Comparison of ENCODE assay signal across 28 mouse cellular contexts in the genomic region with DNA sequence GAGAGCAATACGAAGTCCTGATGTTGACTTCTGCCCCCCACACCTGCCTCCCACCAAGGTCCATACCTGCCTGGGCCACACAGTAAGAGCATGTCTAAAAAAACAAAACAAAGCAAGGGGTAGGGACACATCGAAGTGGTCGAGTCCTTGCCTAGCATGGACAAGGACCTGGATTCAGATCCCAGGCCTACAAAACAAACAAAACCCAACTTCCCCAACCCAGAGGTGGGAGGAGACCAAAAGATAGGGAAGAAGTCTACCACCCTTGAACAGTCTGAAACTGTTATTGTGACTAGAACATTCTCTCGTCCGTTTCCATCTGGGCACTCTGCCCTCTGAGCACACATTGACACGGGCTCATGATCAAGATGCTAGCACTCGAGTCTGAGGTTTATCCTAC. TPM values are rescaled to one million over a fixed set of nuclear protein-coding genes. Genes with fewer than 3 reads are reported as not detected.
DNase-seq lines count a peak whose midpoint lies in the region; ATAC-seq and TF ChIP-seq lines count a peak whose summit lies in the region.
"Had no signal": no experiment of that assay in that cellular context is flagged by ENCODE, and none has a peak within 500 bp of the region (broad histone marks: within the 10 kb centered on the region; RNA-seq: fewer than 3 reads in every experiment).

No protein-coding gene starts in this region.

- DNase-seq in hindbrain, postnatal 0 days (ENCODE audit: low spot score): no peak
- peak; percentile 53 for DNase-seq in testis, postnatal 14 days (ENCODE audit: low spot score)
- no peak for DNase-seq in testis, postnatal 10 days (ENCODE audit: low spot score)
- DNase-seq in MEL (ENCODE audit: low read depth, low spot score) (peak; percentile 69), adipocyte (ENCODE audit: low spot score) (no peak)
- DNase-seq: adrenal gland, adult 8-10 months; adrenal gland, postnatal 14 days; adrenal gland, postnatal 36 days; B cell, adult 2 months; cerebellum, adult 11 months; cerebellum, adult 18-20 months; cerebellum, adult 8-10 months; cerebellum, adult 9-11 months; cerebellum, postnatal 25 days; embryo, embryonic 11 days had no signal

- ATAC-seq in hindbrain, embryonic 15.5 days (ENCODE audit: low FRiP score, low read depth): 0 out of 2 replicates have a peak, but pooled peaks have one; percentile 29
- no peak for ATAC-seq in hindbrain, postnatal 0 days
- no peak for ATAC-seq in cerebellum, adult (ENCODE audit: insufficient number of reproducible peaks, low FRiP score, low TSS enrichment)
- ATAC-seq: CD4-positive, CD25-positive, alpha-beta regulatory T cell, adult 4 months; forebrain, embryonic 14.5 days; forebrain, embryonic 16.5 days had no signal

- no peak for TF ChIP-seq RAD21 in MEL (IDR thresholded peaks at IDR 0.05; ENCODE audit: low read depth, low read length)

- no peak for TF ChIP-seq POLR2A in MEL (IDR thresholded peaks at IDR 0.05; ENCODE audit: control insufficient read depth in 1 of 2, insufficient read depth in 1 of 2, low read depth in 1 of 2, low read length in 2 of 2, poor library complexity in 1 of 2)

- WGBS in hindbrain, embryonic 15.5 days: 91% methylated on average over 7 of the region's 7 CpGs
- WGBS in hindbrain, postnatal 0 days: 81% methylated on average over 7 of the region's 7 CpGs

- H3K79me2 ChIP-seq in MEL (ENCODE audit: control insufficient read depth, insufficient read depth, low read length, poor library complexity): no peaks in the 10 kb centered on the region

- TF ChIP-seq EP300 in MEL (IDR thresholded peaks at IDR 0.05; ENCODE audit: low read depth in 1 of 2, low read length in 2 of 2): 0 out of 4 replicates have a peak, but pooled peaks of 1 of the 2 experiments have one; percentile 13

- no peak overlapping the region for H3K27ac ChIP-seq in hindbrain, embryonic 15.5 days (replicated peaks)
- no peak overlapping the region for H3K27ac ChIP-seq in hindbrain, postnatal 0 days
- peak overlapping the region; percentile 77 for H3K27ac ChIP-seq in MEL (ENCODE audit: control insufficient read depth, low read depth, low read length)
- H3K27ac ChIP-seq: embryonic facial prominence, embryonic 13.5 days; embryonic facial prominence, embryonic 15.5 days; forebrain, embryonic 10.5 days; forebrain, embryonic 12.5 days had no signal

- no peak for TF ChIP-seq CTCF in hindbrain, postnatal 0 days (IDR thresholded peaks at IDR 0.05; ENCODE audit: low read depth)
- TF ChIP-seq CTCF in MEL (IDR thresholded peaks at IDR 0.05 in 2 of 3, conservative IDR thresholded peaks at IDR 0.05 in 1 of 3; ENCODE audit: control insufficient read depth in 1 of 3, insufficient read depth in 1 of 3, low read depth in 2 of 3, low read length in 3 of 3, poor library complexity in 1 of 3, severe bottlenecking in 1 of 3): no peak

- no peaks in the 10 kb centered on the region for H3K9me3 ChIP-seq in hindbrain, embryonic 15.5 days
- no peaks in the 10 kb centered on the region for H3K9me3 ChIP-seq in hindbrain, postnatal 0 days (ENCODE audit: low read length)
- H3K9me3 ChIP-seq in MEL (replicated peaks; ENCODE audit: insufficient read depth, low read length): no peaks in the 10 kb centered on the region
- H3K9me3 ChIP-seq: embryonic facial prominence, embryonic 13.5 days; embryonic facial prominence, embryonic 15.5 days; forebrain, embryonic 10.5 days; forebrain, embryonic 12.5 days; G1E had no signal

- no peaks in the 10 kb centered on the region for H3K27me3 ChIP-seq in hindbrain, embryonic 15.5 days
- no peaks in the 10 kb centered on the region for H3K27me3 ChIP-seq in hindbrain, postnatal 0 days (ENCODE audit: insufficient read depth, low read length)
- H3K27me3 ChIP-seq in MEL (ENCODE audit: control insufficient read depth in 1 of 2, insufficient read depth in 2 of 2, low read length in 2 of 2): no peaks in the 10 kb centered on the region
- H3K27me3 ChIP-seq: CH12.LX; embryonic facial prominence, embryonic 13.5 days; embryonic facial prominence, embryonic 15.5 days; forebrain, embryonic 12.5 days had no signal

- peaks cover 26% of the 10 kb centered on the region for H3K36me3 ChIP-seq in hindbrain, embryonic 15.5 days
- peaks cover 14% of the 10 kb centered on the region for H3K36me3 ChIP-seq in hindbrain, postnatal 0 days (ENCODE audit: insufficient read depth, low read length)
- peaks cover 0 to 28% of the 10 kb centered on the region in 2 experiments; a peak in 2 of 4 replicates for H3K36me3 ChIP-seq in MEL (ENCODE audit: control insufficient read depth in 1 of 2, insufficient read depth in 2 of 2, low read length in 2 of 2)

- H3K4me2 ChIP-seq in hindbrain, embryonic 15.5 days: no peak overlapping the region
- no peak overlapping the region for H3K4me2 ChIP-seq in hindbrain, postnatal 0 days (ENCODE audit: low read depth, low read length)
- H3K4me2 ChIP-seq: embryonic facial prominence, embryonic 13.5 days; embryonic facial prominence, embryonic 15.5 days; forebrain, embryonic 12.5 days had no signal

- no peak overlapping the region for H3K4me3 ChIP-seq in hindbrain, embryonic 15.5 days
- H3K4me3 ChIP-seq in hindbrain, postnatal 0 days (ENCODE audit: low read length): no peak overlapping the region
- H3K4me3 ChIP-seq in MEL (ENCODE audit: control insufficient read depth in 1 of 2, insufficient read depth in 1 of 2, low read depth in 2 of 2, low read length in 2 of 2): no peak overlapping the region
- H3K4me3 ChIP-seq: embryonic facial prominence, embryonic 13.5 days; embryonic facial prominence, embryonic 15.5 days; erythroblast, embryonic 14.5 days; forebrain, embryonic 10.5 days; forebrain, embryonic 12.5 days had no signal

- H3K4me1 ChIP-seq in hindbrain, embryonic 15.5 days (replicated peaks): no peaks in the 10 kb centered on the region; the same call in 1 of the 2 replicates
- H3K4me1 ChIP-seq in hindbrain, postnatal 0 days (ENCODE audit: insufficient read depth, low read length): no peaks in the 10 kb centered on the region
- peaks cover 15 to 28% of the 10 kb centered on the region in 2 experiments for H3K4me1 ChIP-seq in MEL (ENCODE audit: control insufficient read depth in 1 of 2, insufficient read depth in 2 of 2, low read length in 2 of 2)
- H3K4me1 ChIP-seq: embryonic facial prominence, embryonic 13.5 days; embryonic facial prominence, embryonic 15.5 days; forebrain, embryonic 10.5 days; forebrain, embryonic 12.5 days had no signal

- H3K9ac ChIP-seq in hindbrain, embryonic 15.5 days: no peak overlapping the region
- no peak overlapping the region for H3K9ac ChIP-seq in hindbrain, postnatal 0 days (replicated peaks; ENCODE audit: low read length)
- peak overlapping the region; percentile 12 for H3K9ac ChIP-seq in MEL (ENCODE audit: control insufficient read depth, low read depth, low read length, poor library complexity, severe bottlenecking)
- H3K9ac ChIP-seq: embryonic facial prominence, embryonic 13.5 days; embryonic facial prominence, embryonic 15.5 days; forebrain, embryonic 12.5 days had no signal

TF ChIP-seq in MEL, 35 proteins besides CTCF, POLR2A, EP300 and RAD21:
- peak; percentile 44 for TF ChIP-seq MAX (IDR thresholded peaks at IDR 0.05; ENCODE audit: low read length)
- TF ChIP-seq TAL1 (IDR thresholded peaks at IDR 0.05; ENCODE audit: low read length): no peak
- no peak for TF ChIP-seq NELFE (IDR thresholded peaks at IDR 0.05; ENCODE audit: low read depth, low read length)

RNA-seq across cellular contexts. Expression of gene Gemin6, which starts 10.1 kb away (rescaled TPM):
- polyA plus RNA-seq in hindbrain, embryonic 15.5 days (2015; fragmentation: Nextera tagmentation; extraction: Ambion mirVana): 17.6 and 23.8 TPM in 2 replicates
- total RNA-seq in hindbrain, postnatal 0 days (2014; rRNA removed): 2.1 and 3.3 TPM in 2 replicates
- polyA plus RNA-seq in hindbrain, postnatal 0 days (2015; fragmentation: Nextera tagmentation; extraction: Ambion mirVana): 17.9 and 19.1 TPM in 2 replicates
- total RNA-seq in MEL (2012; rRNA removed): 25.3 and 31.6 TPM in 2 replicates
- 10 to 100 TPM in 1 of 2 experiments, not detected in 1; 19.6 TPM for polyA plus RNA-seq in MEL (2012; ENCODE audit: insufficient read depth in 1 of 2, insufficient read length in 2 of 2, low read depth in 1 of 2, low replicate concordance in 2 of 2, missing spikeins in 1 of 2)
- polyA plus RNA-seq: erythroblast, embryonic 14.5 days had no signal

RNA-seq across cellular contexts. Expression of gene Ttc39d, which starts 27.1 kb away (rescaled TPM):
- 0.08 and 0.29 TPM in 2 replicates for polyA plus RNA-seq in hindbrain, embryonic 15.5 days (2015; fragmentation: Nextera tagmentation; extraction: Ambion mirVana)
- not detected in 2 replicates for total RNA-seq in hindbrain, postnatal 0 days (2014; rRNA removed)
- polyA plus RNA-seq in hindbrain, postnatal 0 days (2015; fragmentation: Nextera tagmentation; extraction: Ambion mirVana): 0.09 TPM in 1 of 2 replicates, not detected in the other
- not detected in 2 replicates for total RNA-seq in MEL (2012; rRNA removed)
- polyA plus RNA-seq in MEL (2012; ENCODE audit: insufficient read depth in 1 of 2, insufficient read length in 2 of 2, low read depth in 1 of 2, low replicate concordance in 2 of 2, missing spikeins in 1 of 2): not detected
- total RNA-seq: adrenal gland, adult 18-20 months; adrenal gland, postnatal 14 days; adrenal gland, postnatal 36 days had no signal
- polyA plus RNA-seq: CD4-positive, CD25-positive, alpha-beta regulatory T cell, adult 4 months; embryonic facial prominence, embryonic 13.5 days; erythroblast, embryonic 14.5 days; forebrain, embryonic 16.5 days; G1E had no signal

RNA-seq across cellular contexts. Expression of gene Srsf7, which starts 27.3 kb away (rescaled TPM):
- 372 and 395 TPM in 2 replicates for polyA plus RNA-seq in hindbrain, embryonic 15.5 days (2015; fragmentation: Nextera tagmentation; extraction: Ambion mirVana)
- total RNA-seq in hindbrain, postnatal 0 days (2014; rRNA removed): 111 and 129 TPM in 2 replicates
- polyA plus RNA-seq in hindbrain, postnatal 0 days (2015; fragmentation: Nextera tagmentation; extraction: Ambion mirVana): 227 and 240 TPM in 2 replicates
- total RNA-seq in MEL (2012; rRNA removed): 419 and 425 TPM in 2 replicates
- 100 to 1,000 TPM in 1 of 2 experiments, not detected in 1; 399 TPM for polyA plus RNA-seq in MEL (2012; ENCODE audit: insufficient read depth in 1 of 2, insufficient read length in 2 of 2, low read depth in 1 of 2, low replicate concordance in 2 of 2, missing spikeins in 1 of 2)

RNA-seq across cellular contexts. Expression of gene Morn2, which starts 55.6 kb away (rescaled TPM):
- polyA plus RNA-seq in hindbrain, embryonic 15.5 days (2015; fragmentation: Nextera tagmentation; extraction: Ambion mirVana): 54.2 and 56.9 TPM in 2 replicates
- 13.4 and 17.1 TPM in 2 replicates for total RNA-seq in hindbrain, postnatal 0 days (2014; rRNA removed)
- polyA plus RNA-seq in hindbrain, postnatal 0 days (2015; fragmentation: Nextera tagmentation; extraction: Ambion mirVana): 54.5 and 56.3 TPM in 2 replicates
- total RNA-seq in MEL (2012; rRNA removed): 7.4 and 9.0 TPM in 2 replicates
- polyA plus RNA-seq in MEL (2012; ENCODE audit: insufficient read depth in 1 of 2, insufficient read length in 2 of 2, low read depth in 1 of 2, low replicate concordance in 2 of 2, missing spikeins in 1 of 2): 10 to 100 TPM in 1 of 2 experiments, not detected in 1; 18.1 TPM

RNA-seq across cellular contexts. Expression of gene Dhx57, which starts 55.9 kb away (rescaled TPM):
- polyA plus RNA-seq in hindbrain, embryonic 15.5 days (2015; fragmentation: Nextera tagmentation; extraction: Ambion mirVana): 52.0 and 55.1 TPM in 2 replicates
- 51.2 and 54.3 TPM in 2 replicates for total RNA-seq in hindbrain, postnatal 0 days (2014; rRNA removed)
- 30.0 and 31.5 TPM in 2 replicates for polyA plus RNA-seq in hindbrain, postnatal 0 days (2015; fragmentation: Nextera tagmentation; extraction: Ambion mirVana)
- total RNA-seq in MEL (2012; rRNA removed): 3.4 and 4.1 TPM in 2 replicates
- polyA plus RNA-seq in MEL (2012; ENCODE audit: insufficient read depth in 1 of 2, insufficient read length in 2 of 2, low read depth in 1 of 2, low replicate concordance in 2 of 2, missing spikeins in 1 of 2): 1 to 10 TPM in 1 of 2 experiments, not detected in 1; 6.8 TPM

Comparison
In these comparisons a context has a peak if more than half of its experiments do, and no peak if none do; other contexts are left out.
1. DNase-seq: peak in testis, postnatal 14 days (single experiment) and MEL (single experiment); none in hindbrain, postnatal 0 days (single experiment), testis, postnatal 10 days (single experiment) and adipocyte (single experiment).